Mouse (Mus musculus) neural tube, embryonic 13.5 days (tissue): Measurements from ENCODE around the gene G530012D18Rik. TPM values are rescaled to one million over a fixed set of nuclear protein-coding genes. Genes with fewer than 3 reads are reported as not detected.
"Not testable (repeated sequence)": the region's sequence is repeated elsewhere in the genome, so short reads cannot be mapped to it uniquely, and the experiment has no call there.

Experiments
- ATAC-seq: fragments of 200-750 bp; cut with Nextera tagmentation; 2 replicates; pipeline ENCODE4 v1.8.0; 2017; ENCODE audit warnings: low read depth, mild to moderate bottlenecking, moderate TSS enrichment, moderate library complexity
- H3K27ac ChIP-seq: fragments of 300-500 bp; sonication (generic); replicated peaks from 2 replicates; pipeline ENCODE4 v1.5.1; 2015; ENCODE audit warnings: moderate library complexity, mild to moderate bottlenecking, inconsistent platforms
- H3K27me3 ChIP-seq: fragments of 300-500 bp; sonication (generic); 2 replicates; pipeline ENCODE4 v1.6.1; 2015; ENCODE audit warnings: mild to moderate bottlenecking, inconsistent platforms
- H3K36me3 ChIP-seq: fragments of 300-500 bp; sonication (generic); 2 replicates; pipeline ENCODE4 v1.6.1; 2015; ENCODE audit warnings: mild to moderate bottlenecking, inconsistent platforms
- H3K4me1 ChIP-seq: fragments of 300-500 bp; sonication (generic); replicated peaks from 2 replicates; pipeline ENCODE4 v1.6.1; 2015; ENCODE audit warnings: inconsistent platforms
- H3K4me2 ChIP-seq: fragments of 300-500 bp; sonication (generic); 2 replicates; pipeline ENCODE4 v1.6.1; 2015; ENCODE audit warnings: inconsistent platforms, mild to moderate bottlenecking, moderate library complexity
- H3K4me3 ChIP-seq: fragments of 300-500 bp; sonication (generic); 2 replicates; pipeline ENCODE4 v1.5.1; 2015; ENCODE audit warnings: mild to moderate bottlenecking, inconsistent platforms
- H3K9ac ChIP-seq: fragments of 300-500 bp; sonication (generic); 2 replicates; pipeline ENCODE4 v1.6.1; 2015; ENCODE audit warnings: moderate library complexity, mild to moderate bottlenecking, inconsistent platforms
- H3K9me3 ChIP-seq: fragments of 300-500 bp; sonication (generic); 2 replicates; pipeline ENCODE4 v1.6.1; 2016; ENCODE audit warnings: inconsistent platforms
- WGBS: fragments of 180-500 bp; shearing (Covaris S2); methylation state at CpG from one replicate; pipeline ENCODE4 v1.1.7; 2015; 5-methylcytosine and 5-hydroxymethylcytosine counted together
- polyA plus RNA-seq: library from polyadenylated mRNA; unstranded; fragments of >200 nt; fragmentation: Nextera tagmentation; extraction: Ambion mirVana; gene quantifications from 2 replicates; pipeline ENCODE4 v1.2.1, GENCODE M21; 2015

G530012D18Rik gene
- polyA plus RNA-seq = not detected in 2 replicates

DNA sequence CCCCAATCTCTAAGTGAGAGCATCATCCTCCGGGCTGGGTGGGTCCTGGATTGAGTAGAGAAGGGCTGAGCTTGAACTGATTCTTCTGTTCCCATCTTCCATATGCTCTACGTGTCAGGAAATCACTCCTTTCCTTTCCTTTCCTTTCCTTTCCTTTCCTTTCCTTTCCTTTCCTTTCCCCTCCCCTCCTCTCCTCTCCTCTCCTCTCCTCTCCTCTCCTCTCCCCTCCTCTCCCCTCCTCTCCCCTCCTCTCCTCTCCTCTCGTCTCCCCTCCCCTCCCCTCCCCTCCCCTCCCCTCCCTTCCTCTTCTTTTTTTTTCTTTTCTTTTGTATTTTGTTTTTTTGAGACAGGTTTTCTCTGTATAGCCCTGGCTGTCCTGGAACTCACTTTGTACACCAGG is at the start of gene G530012D18Rik:
G530012D18Rik (plus strand) TSS at position 301 of the 400 bp plus-strand sequence.
- 82% methylated on average over 2 of the region's 3 CpGs for WGBS
- not testable (repeated sequence) for H3K36me3 ChIP-seq, H3K27me3 ChIP-seq, H3K4me2 ChIP-seq, H3K4me3 ChIP-seq, H3K9me3 ChIP-seq, ATAC-seq, H3K9ac ChIP-seq, H3K27ac ChIP-seq, H3K4me1 ChIP-seq

DNA sequence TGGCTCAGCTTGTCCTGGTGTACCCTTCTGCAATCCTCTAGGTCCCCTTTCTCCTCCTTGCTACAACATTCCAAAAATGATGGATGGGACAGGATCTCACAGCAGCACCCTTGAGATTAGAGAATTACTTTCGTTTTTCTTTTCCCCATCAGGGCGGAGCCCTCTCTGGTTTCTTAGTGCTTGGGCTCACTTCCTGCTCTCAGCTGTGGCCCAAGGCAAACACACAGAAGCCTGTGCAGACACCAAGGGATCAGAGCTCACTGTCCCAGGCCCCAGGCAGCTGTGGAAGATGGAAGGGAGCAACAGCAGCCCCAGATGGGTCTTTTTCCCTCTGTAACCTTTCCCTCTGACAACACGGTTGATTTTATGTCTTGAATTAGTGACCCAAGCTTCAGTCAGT is 49.1 kb upstream of the G530012D18Rik start:
- not testable (repeated sequence) for H3K27ac ChIP-seq, H3K4me1 ChIP-seq, H3K9me3 ChIP-seq, H3K4me2 ChIP-seq, H3K9ac ChIP-seq, H3K36me3 ChIP-seq, H3K27me3 ChIP-seq, H3K4me3 ChIP-seq, ATAC-seq
- WGBS = 70% methylated on average over 3 of the region's 3 CpGs

GRCm38 (mm10) chr1:85528451-85529110 is 46.9 kb upstream of the G530012D18Rik start:
- H3K4me1 ChIP-seq, ATAC-seq, H3K36me3 ChIP-seq, H3K4me3 ChIP-seq, H3K9me3 ChIP-seq, H3K27ac ChIP-seq, H3K9ac ChIP-seq, H3K27me3 ChIP-seq, H3K4me2 ChIP-seq: not testable (repeated sequence)
- WGBS = 80% methylated on average over 13 of the region's 15 CpGs

DNA sequence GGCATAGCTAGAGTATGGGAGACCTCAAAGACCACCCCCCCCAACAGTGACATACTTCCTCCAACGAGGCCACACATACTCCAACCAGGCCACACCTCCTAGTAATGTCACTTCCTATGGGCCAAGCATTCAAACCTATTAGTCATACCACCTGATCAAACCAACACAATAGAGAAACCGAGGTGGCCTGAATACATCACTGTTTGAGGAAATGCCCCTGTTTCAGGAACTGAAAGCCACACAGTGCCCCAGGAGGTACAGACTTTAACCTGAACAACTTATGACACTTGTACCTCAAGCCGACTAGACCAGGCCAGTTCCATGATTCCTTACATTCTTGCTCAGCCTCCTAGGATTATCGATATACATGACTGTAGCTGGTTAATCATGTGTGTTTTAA is 31.7 kb upstream of the G530012D18Rik start:
- not testable (repeated sequence) for H3K4me3 ChIP-seq, H3K36me3 ChIP-seq, H3K4me1 ChIP-seq, H3K9me3 ChIP-seq, ATAC-seq, H3K27me3 ChIP-seq, H3K9ac ChIP-seq, H3K27ac ChIP-seq, H3K4me2 ChIP-seq
- 86% methylated on average over 4 of the region's 4 CpGs for WGBS

- not testable (repeated sequence) for H3K4me2 ChIP-seq, H3K9me3 ChIP-seq, H3K4me1 ChIP-seq, H3K27ac ChIP-seq, H3K9ac ChIP-seq, ATAC-seq, H3K4me3 ChIP-seq, H3K36me3 ChIP-seq, H3K27me3 ChIP-seq
Measured at GRCm38 (mm10) chr1:85546442-85546841, 29.0 kb upstream of the G530012D18Rik start.

DNA sequence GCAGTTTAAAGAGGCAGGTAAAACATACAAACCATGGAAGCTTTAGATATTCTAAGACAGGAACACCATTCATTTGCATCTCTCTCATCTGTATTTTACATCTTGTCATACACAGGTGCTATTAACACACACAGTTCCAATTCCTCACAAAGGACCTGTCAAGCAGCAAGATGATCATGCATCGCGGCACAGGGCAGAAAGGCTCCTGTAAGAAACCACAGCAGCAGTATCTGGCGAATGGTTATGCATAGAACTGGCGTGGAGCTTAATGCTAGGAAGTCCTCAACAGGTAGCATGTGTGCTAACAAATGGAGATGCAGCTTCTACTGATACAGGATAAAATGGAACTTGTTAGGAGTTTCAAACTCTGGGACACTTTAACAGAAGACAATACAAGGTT is 20.2 kb upstream of the G530012D18Rik start:
- not testable (repeated sequence) for H3K4me3 ChIP-seq, H3K9me3 ChIP-seq, H3K36me3 ChIP-seq, H3K27ac ChIP-seq, H3K9ac ChIP-seq, H3K27me3 ChIP-seq, H3K4me1 ChIP-seq, H3K4me2 ChIP-seq, ATAC-seq
- WGBS = 87% methylated on average over 4 of the region's 4 CpGs

DNA sequence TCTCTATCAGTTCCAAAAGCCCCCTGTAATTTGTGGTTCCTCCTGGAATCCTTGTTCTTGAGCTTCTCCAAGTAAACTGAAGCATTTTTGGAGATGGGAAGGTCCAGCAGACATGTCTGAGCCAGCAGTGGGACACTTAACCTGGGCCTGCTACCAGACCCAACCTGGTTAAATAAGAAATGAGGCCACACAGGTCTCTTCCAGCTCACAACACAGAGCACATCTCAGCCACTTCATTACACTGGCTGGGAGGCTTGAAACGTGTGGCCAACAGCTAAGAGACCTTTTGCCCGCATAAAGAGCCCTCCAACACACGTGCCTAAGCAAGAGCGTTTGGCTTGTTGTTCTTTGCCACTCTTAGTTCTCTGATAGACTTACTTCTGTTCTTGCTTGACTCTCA is 1.9 kb upstream of the G530012D18Rik start:
- H3K9me3 ChIP-seq, H3K4me2 ChIP-seq, H3K27me3 ChIP-seq, H3K27ac ChIP-seq, ATAC-seq, H3K4me3 ChIP-seq, H3K36me3 ChIP-seq, H3K4me1 ChIP-seq, H3K9ac ChIP-seq: not testable (repeated sequence)
- 80% methylated on average over 4 of the region's 4 CpGs for WGBS

- H3K9me3 ChIP-seq, H3K27me3 ChIP-seq, H3K36me3 ChIP-seq, H3K4me2 ChIP-seq, H3K27ac ChIP-seq, H3K4me1 ChIP-seq, H3K4me3 ChIP-seq, ATAC-seq, H3K9ac ChIP-seq: not testable (repeated sequence)
- 66% methylated on average over 3 of the region's 3 CpGs for WGBS
Measured at GRCm38 (mm10) chr1:85578372-85579010, 3.0 kb downstream of the G530012D18Rik start.

DNA sequence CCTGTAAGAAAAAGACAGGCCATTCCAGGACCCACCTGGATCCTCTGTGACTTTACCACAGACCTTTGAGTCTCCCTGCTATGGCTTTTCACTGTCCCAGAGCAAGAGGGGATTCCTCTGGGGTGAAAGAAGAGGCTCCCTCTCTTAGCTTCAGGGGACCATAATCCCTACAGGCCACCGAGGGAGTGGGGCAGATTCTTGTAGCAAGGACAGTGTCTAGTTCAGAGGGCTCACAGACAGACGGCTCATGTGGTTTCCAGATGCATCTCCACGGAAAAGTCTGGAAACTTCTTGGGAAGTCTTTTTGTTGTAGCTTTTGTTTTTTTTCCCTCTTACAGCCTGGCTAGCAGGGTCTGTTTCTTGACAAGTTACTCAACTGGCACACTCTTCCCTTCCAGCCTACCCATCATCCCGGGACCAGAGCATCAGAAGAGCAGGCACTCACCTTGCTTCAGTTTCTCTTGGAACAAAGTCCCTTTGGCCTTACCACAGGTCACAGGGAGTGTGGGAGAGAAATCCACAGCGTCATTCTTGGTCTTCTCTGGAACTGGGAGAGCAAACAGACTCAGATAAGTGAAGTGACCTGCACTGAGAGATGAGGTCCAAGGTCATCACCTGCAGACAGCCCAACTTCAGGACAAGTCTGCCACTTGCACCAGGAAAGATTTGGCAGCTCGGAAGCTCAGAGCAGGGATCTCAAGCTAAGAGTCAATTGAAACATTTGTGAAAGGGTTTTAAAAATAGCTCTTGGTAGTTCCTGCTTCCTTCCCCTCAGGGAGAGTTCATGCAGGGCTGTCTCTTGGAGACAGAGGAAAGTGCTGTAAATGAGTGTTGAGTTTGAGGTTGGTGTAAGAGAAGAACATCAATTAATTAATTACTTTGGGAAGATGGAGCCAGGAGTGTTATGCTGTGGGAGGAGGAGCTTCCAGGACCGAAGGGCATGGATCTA is 4.0 kb downstream of the G530012D18Rik start:
- H3K9me3 ChIP-seq, H3K4me1 ChIP-seq, H3K27ac ChIP-seq, H3K9ac ChIP-seq, H3K4me2 ChIP-seq, ATAC-seq, H3K4me3 ChIP-seq, H3K36me3 ChIP-seq, H3K27me3 ChIP-seq: not testable (repeated sequence)
- 70% methylated on average over 6 of the region's 7 CpGs for WGBS

- WGBS = 82% methylated on average over 3 of the region's 4 CpGs
- not testable (repeated sequence) for H3K36me3 ChIP-seq, H3K4me3 ChIP-seq, H3K9me3 ChIP-seq, H3K27me3 ChIP-seq, H3K9ac ChIP-seq, H3K4me2 ChIP-seq, H3K4me1 ChIP-seq, H3K27ac ChIP-seq, ATAC-seq
Measured at GRCm38 (mm10) chr1:85580148-85580534, 4.7 kb downstream of the G530012D18Rik start.

- H3K27ac ChIP-seq, H3K4me2 ChIP-seq, H3K9me3 ChIP-seq, H3K4me1 ChIP-seq, H3K4me3 ChIP-seq, ATAC-seq, H3K27me3 ChIP-seq, H3K9ac ChIP-seq, H3K36me3 ChIP-seq: not testable (repeated sequence)
- 78% methylated on average over 3 of the region's 3 CpGs for WGBS
Measured at GRCm38 (mm10) chr1:85580578-85580977, 5.1 kb downstream of the G530012D18Rik start.

DNA sequence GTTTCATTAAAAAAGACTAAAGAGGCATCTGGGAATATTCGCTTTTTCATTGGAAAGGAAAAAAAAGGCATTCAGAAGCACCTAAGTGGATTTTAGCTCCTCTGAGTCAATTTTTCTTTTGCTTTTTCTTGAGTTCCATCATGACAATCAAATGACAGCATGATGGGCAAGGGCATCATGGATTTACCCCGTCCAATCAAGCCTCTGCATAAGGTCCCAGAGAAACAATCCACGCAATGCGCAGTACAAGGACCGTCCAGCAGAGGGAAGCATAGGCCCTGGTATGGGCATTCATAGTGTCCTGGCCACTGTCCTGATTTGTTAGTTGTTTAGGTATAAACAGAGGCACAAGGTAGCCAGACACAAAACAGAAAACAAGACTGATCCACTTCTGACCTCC is 6.0 kb downstream of the G530012D18Rik start:
- H3K9ac ChIP-seq, H3K27me3 ChIP-seq, H3K4me3 ChIP-seq, H3K4me2 ChIP-seq, H3K9me3 ChIP-seq, H3K27ac ChIP-seq, H3K4me1 ChIP-seq, H3K36me3 ChIP-seq, ATAC-seq: not testable (repeated sequence)
- WGBS = 38% methylated on average over 5 of the region's 5 CpGs
